Mouse (Mus musculus) right cerebral cortex, postnatal 36 days (tissue): ENCODE measurements around the gene Lrpap1.

Experiments used
- DNase-seq, 2 experiments: peaks; one replicate each; pipeline ENCODE4 v3.0.0; 2022; ENCODE audit warnings: low spot score in 2 of 2, mixed read lengths in 1 of 2

Lrpap1 gene

DNA sequence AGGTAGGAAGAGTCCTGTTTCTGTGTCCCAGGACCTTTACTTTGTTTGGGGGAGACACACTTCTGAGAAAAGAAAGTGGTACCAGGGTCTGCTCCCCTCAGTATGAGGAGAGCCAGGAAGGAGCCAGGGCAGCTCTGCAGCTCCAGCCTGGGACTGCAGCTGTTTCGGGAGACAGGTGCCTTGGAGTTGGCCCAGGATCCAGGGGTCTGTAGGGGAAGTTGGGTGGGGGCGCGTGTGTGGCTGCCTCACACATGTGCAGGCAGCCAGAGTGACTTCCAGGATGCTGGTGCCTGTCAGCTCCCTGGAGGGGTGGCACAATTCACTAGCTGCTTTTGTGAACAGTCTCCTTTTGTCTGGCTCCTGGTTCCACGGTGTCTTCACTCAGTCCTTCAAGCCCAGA lies 48.0 kb downstream of the Lrpap1 start:
- DNase-seq, result no peak

- peak; percentile 37 to 61 for DNase-seq
Measured at GRCm38 (mm10) chr5:35056604-35057432, 48.7 kb downstream of the Lrpap1 start, which contains the start of gene Dok7. Gene Dok7, plus strand, starts transcription at chr5:35056766.

GRCm38 (mm10) chr5:35055076-35055475 lies 50.5 kb downstream of the Lrpap1 start:
- DNase-seq, result no peak

- no peak for DNase-seq
Measured at GRCm38 (mm10) chr5:35054628-35055027, 50.9 kb downstream of the Lrpap1 start.

DNA sequence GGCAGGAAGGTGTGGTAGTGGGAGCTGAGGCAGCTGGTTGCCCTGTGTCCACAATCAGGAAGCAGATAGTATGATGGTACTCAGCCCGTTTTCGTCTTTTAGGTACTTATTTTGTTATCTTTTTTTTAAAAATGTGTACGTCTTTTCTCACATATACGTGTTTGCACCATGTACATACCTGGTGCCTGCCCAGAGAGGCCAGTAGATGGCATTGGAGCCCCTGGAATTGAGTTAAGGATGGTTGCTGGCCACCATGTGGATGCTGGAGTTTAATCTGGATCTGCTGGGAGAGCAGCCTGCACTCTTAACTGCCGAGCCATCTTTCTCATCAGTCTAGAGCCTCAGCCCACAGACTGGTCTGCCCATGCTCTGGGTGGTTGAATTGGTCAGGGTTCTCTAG lies 55.0 kb downstream of the Lrpap1 start:
- DNase-seq, result no peak

GRCm38 (mm10) chr5:35043110-35043451 lies 62.5 kb downstream of the Lrpap1 start:
- DNase-seq, result peak; percentile 51 to 61

- no peak for DNase-seq
Measured at GRCm38 (mm10) chr5:35042431-35043109, 63.0 kb downstream of the Lrpap1 start.
